Mouse (Mus musculus) midbrain, embryonic 11.5 days (tissue): ENCODE results near the gene Irf2bp2. TPM values are rescaled to one million over a fixed set of nuclear protein-coding genes. Genes with fewer than 3 reads are reported as not detected.

Experiments
- ATAC-seq: fragments of 200-750 bp; cut with Nextera tagmentation; 2 replicates; pipeline ENCODE4 v1.8.0; 2017; ENCODE audit warnings: moderate TSS enrichment, moderate library complexity; ENCODE audit not compliant: low FRiP score
- DNase-seq: peaks from one replicate; pipeline ENCODE4 v3.0.0; 2015; ENCODE audit warnings: low spot score; ENCODE audit errors: missing footprints
- H3K27ac ChIP-seq: fragments of 300-500 bp; sonication (generic); 2 replicates; pipeline ENCODE4 v1.5.1; 2014; ENCODE audit warnings: low read depth, low read length
- H3K27me3 ChIP-seq: fragments of 300-500 bp; sonication (generic); 2 replicates; pipeline ENCODE4 v1.6.1; 2014; ENCODE audit warnings: mild to moderate bottlenecking, low read length, moderate library complexity, mixed read lengths; ENCODE audit not compliant: control insufficient read depth, insufficient read depth
- H3K36me3 ChIP-seq: fragments of 300-500 bp; sonication (generic); 2 replicates; pipeline ENCODE4 v1.6.1; 2014; ENCODE audit warnings: mild to moderate bottlenecking, low read length, moderate library complexity, mixed read lengths; ENCODE audit not compliant: control insufficient read depth, insufficient read depth
- H3K4me1 ChIP-seq: fragments of 300-500 bp; sonication (generic); 2 replicates; pipeline ENCODE4 v1.6.1; 2014; ENCODE audit warnings: low read length; ENCODE audit not compliant: control insufficient read depth, insufficient read depth
- H3K4me2 ChIP-seq: fragments of 300-500 bp; sonication (generic); 2 replicates; pipeline ENCODE4 v1.6.1; 2014; ENCODE audit warnings: mild to moderate bottlenecking, moderate library complexity
- H3K4me3 ChIP-seq: fragments of 300-500 bp; sonication (generic); 2 replicates; pipeline ENCODE4 v1.5.1; 2014; ENCODE audit warnings: low read depth, low read length
- H3K9ac ChIP-seq: fragments of 300-500 bp; sonication (generic); 2 replicates; pipeline ENCODE4 v1.6.1; 2014; ENCODE audit warnings: low read length
- H3K9me3 ChIP-seq: fragments of 300-500 bp; sonication (generic); 2 replicates; pipeline ENCODE4 v1.6.1; 2016; ENCODE audit warnings: low read length; ENCODE audit not compliant: control insufficient read depth
- WGBS: fragments of 180-500 bp; shearing (Covaris S2); extraction: QIAGEN DNeasy Blood & Tissue Kit; methylation state at CpG from one replicate; pipeline ENCODE4 v1.1.7; 2014; 5-methylcytosine and 5-hydroxymethylcytosine counted together
- polyA plus RNA-seq: library from polyadenylated mRNA; unstranded; fragments of >200 nt; fragmentation: Nextera tagmentation; extraction: Ambion mirVana; gene quantifications from 2 replicates; pipeline ENCODE4 v1.2.1, GENCODE M21; 2014

Gene Irf2bp2
- polyA plus RNA-seq, 1 experiment from 2014 or later = 4.4 TPM

DNA sequence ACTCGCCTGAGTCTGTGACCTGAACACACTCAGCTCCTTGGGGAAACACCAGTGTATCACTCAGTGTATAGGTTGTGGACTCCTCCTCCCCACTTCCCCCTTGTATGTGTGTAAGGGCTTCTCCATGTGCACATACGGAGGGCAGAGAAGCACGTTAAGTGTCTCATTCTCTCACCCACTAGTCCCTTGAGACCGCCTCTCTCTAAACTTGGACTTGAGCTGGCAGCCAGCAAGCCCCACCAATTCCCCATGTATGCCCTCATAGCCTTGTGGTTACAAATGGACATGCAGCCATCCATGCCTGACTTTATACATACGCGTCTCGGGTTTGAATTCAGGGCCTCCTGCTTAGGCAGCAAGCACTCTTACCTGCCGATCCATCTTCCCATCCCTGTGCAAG, 16.9 kb downstream of the Irf2bp2 start:
- Histone ChIP-seq H3K27me3 (no peaks in the 10 kb centered on the region), H3K9ac (no peak overlapping the region), H3K4me2 (no peak overlapping the region), H3K36me3 (no peaks in the 10 kb centered on the region), H3K4me1 (no peaks in the 10 kb centered on the region), H3K27ac (no peak overlapping the region), H3K4me3 (no peak overlapping the region), H3K9me3 (no peaks in the 10 kb centered on the region)
- 96% methylated on average over 8 of the region's 8 CpGs for WGBS
- no peak for ATAC-seq
- DNase-seq = no peak

- no peak overlapping the region for H3K4me3 ChIP-seq
- no peaks in the 10 kb centered on the region for H3K27me3 ChIP-seq
- ATAC-seq (no peak), DNase-seq (no peak)
- no peak overlapping the region for H3K27ac ChIP-seq
- no peaks in the 10 kb centered on the region for H3K9me3 ChIP-seq
- H3K9ac ChIP-seq = no peak overlapping the region
- no peaks in the 10 kb centered on the region for H3K4me1 ChIP-seq
- H3K4me2 ChIP-seq = no peak overlapping the region
- H3K36me3 ChIP-seq = no peaks in the 10 kb centered on the region
Observed at GRCm38 (mm10) chr8:126576086-126576485, 17.7 kb downstream of the Irf2bp2 start.

DNA sequence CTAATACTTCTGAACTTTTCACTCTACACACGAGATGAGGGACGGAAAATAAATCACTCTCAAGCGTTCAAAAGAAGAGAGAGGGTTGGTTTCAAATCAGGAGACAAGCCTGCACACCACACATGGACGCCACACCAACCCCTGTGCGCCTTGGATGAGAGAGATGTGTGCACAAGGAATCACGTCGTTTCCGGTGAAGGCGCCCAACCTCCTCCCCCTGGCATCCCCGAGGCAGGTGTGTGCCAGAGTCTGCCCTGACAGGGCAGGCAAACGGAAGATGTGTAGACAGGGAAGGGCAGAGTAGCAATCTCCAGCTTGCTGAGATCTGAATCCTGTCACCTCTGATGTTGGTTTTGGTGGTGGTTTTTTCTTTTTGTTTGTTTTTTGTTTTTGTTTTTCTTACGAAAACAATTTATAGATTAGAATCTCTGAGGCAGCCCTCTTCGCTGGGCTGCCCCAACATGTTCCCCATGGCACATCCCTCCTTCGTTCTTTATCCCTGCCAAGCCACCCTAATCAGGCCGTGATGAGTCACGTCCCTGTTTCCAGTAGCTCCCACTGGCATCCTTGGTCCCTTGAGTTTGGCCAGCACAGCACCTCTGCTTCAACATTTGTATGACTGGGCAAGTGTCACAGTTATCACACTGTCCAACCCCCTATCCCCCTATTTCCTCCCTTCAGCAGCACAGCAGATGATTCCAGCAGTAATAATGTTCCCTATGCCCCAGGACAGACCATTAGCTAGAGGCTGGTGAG, 18.7 kb downstream of the Irf2bp2 start:
- WGBS = 92% methylated on average over 16 of the region's 16 CpGs

DNA sequence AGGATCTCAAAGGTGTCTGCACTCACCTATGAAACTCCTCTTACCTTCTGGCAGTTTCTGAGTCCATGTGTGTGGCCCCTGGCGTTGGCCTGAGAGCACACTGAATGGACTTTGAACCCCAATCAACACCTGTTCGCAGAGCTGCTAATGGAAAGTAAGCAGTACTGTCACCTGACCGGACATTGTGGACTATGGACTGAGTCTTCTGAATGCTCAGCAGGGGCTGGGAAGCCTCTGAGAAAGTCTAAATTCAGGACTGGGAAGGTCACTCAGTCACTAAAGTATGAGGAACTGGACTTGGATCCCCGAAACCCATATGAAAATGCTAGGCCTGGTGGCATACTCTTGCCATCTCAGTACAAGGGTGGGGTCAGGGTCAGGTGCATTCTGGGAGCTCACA, 19.9 kb downstream of the Irf2bp2 start:
- Histone ChIP-seq H3K4me1 (peaks cover 10% of the 10 kb centered on the region), H3K9ac (no peak overlapping the region), H3K27me3 (no peaks in the 10 kb centered on the region), H3K27ac (no peak overlapping the region), H3K4me3 (no peak overlapping the region), H3K4me2 (no peak overlapping the region), H3K36me3 (no peaks in the 10 kb centered on the region), H3K9me3 (no peaks in the 10 kb centered on the region)
- ATAC-seq (no peak), DNase-seq (no peak)
- WGBS = 93% methylated on average over 4 of the region's 4 CpGs

More for the DNA sequence above, 18.7 kb downstream of the Irf2bp2 start:
- H3K4me2 ChIP-seq = no peak overlapping the region
- no peak for DNase-seq
- ATAC-seq = no peak
- no peaks in the 10 kb centered on the region for H3K9me3 ChIP-seq
- no peak overlapping the region for H3K27ac ChIP-seq
- H3K9ac ChIP-seq = no peak overlapping the region
- peaks cover 4% of the 10 kb centered on the region for H3K4me1 ChIP-seq
- no peaks in the 10 kb centered on the region for H3K36me3 ChIP-seq
- H3K4me3 ChIP-seq = no peak overlapping the region
- H3K27me3 ChIP-seq = no peaks in the 10 kb centered on the region

GRCm38 (mm10) chr8:126573079-126573694, 20.6 kb downstream of the Irf2bp2 start:
- H3K27ac ChIP-seq = no peak overlapping the region
- WGBS = 91% methylated on average over 6 of the region's 6 CpGs

DNA sequence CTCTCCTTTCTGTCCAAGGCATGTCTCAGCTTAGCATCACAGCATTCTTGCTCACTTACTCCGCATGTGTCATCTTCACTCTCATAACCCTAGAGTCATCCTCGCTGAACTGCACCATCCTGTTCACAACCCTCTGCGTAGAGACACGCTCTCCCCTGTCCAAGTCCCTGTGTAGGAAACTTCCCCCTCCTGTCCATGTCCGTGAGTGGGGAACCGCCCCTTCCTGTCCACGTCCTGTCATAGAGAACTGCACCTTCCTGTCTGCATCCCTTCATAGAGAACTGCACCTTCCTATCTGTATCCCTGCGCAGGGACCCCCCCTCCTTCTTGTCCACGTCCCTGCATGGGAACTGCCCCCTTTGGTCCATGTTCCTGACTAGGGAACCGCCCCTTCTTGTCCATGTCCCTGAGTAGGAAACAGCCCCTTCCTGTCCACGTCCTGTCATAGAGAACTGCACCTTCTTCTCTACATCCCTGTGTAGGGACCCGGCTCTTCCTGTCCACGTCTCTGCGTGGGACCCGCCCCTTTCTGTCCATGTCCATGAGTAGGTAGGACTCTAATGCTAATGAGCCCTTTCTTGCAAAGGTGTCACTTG, 22.6 kb downstream of the Irf2bp2 start:
- H3K36me3 ChIP-seq = no peaks in the 10 kb centered on the region
- H3K4me3 ChIP-seq = no peak overlapping the region
- no peaks in the 10 kb centered on the region for H3K9me3 ChIP-seq
- H3K9ac ChIP-seq = no peak overlapping the region
- H3K4me1 ChIP-seq = peaks cover 21% of the 10 kb centered on the region
- H3K27ac ChIP-seq = no peak overlapping the region
- no peak for DNase-seq
- peak; percentile 6; the same call in 1 of the 2 replicates for ATAC-seq
- no peaks in the 10 kb centered on the region for H3K27me3 ChIP-seq
- H3K4me2 ChIP-seq = no peak overlapping the region
- WGBS = 93% methylated on average over 15 of the region's 15 CpGs

More at GRCm38 (mm10) chr8:126573079-126573694, 20.6 kb downstream of the Irf2bp2 start:
- DNase-seq (no peak), ATAC-seq (no peak)
- no peak overlapping the region for H3K4me2 ChIP-seq
- no peak overlapping the region for H3K9ac ChIP-seq
- H3K4me1 ChIP-seq = peaks cover 10% of the 10 kb centered on the region
- H3K27me3 ChIP-seq = no peaks in the 10 kb centered on the region
- H3K9me3 ChIP-seq = no peaks in the 10 kb centered on the region
- H3K36me3 ChIP-seq = no peaks in the 10 kb centered on the region
- no peak overlapping the region for H3K4me3 ChIP-seq

DNA sequence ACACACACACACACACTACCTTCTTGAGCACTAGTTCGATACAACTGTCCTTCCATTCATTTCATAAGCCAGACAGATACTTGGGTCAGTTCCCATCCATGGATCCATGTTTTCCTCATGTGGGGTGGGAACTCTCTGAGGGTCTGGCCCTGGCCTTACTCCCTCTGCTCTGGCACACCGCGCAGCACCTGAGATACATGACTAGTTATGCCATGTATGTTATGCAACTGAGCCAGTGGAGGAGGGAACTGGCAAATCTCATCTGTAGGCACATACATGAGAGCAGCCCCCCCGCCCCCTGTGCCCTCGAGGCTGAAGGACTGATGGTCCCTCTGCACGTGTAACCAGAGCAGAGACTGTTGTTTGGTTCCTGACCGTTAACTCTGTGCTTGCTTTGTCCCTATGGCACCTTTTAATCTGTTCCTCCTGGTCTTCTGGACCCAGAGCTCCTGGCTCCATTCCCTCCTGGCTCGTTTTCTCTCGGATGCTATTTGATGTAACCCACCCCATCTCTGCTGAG, 23.2 kb downstream of the Irf2bp2 start:
- 76% methylated on average over 9 of the region's 9 CpGs for WGBS
- Histone ChIP-seq H3K9me3 (no peaks in the 10 kb centered on the region), H3K36me3 (no peaks in the 10 kb centered on the region), H3K4me3 (no peak overlapping the region), H3K9ac (no peak overlapping the region), H3K27me3 (no peaks in the 10 kb centered on the region), H3K4me1 (peaks cover 25% of the 10 kb centered on the region), H3K27ac (no peak overlapping the region), H3K4me2 (no peak overlapping the region)
- ATAC-seq = no peak
- DNase-seq = no peak

DNA sequence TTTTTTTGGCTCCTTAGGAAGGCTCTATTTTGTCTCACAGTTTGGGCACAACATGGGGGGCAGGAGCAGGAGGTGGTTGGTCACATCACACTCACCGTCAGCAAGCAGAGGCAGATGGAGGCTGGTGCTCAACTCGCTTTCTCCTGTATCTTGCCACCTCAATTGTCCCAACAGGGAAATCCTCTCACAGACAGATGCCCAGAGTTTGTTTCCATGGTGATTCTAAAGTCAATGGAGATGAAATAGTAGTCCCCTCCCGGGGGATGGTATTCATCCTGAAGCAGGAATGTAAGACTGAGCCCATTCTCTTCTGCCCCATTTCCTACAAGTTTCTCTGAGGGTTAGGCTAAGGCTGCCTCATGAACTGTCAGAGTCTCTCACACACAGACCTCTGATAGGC, 23.7 kb downstream of the Irf2bp2 start:
- H3K4me3 ChIP-seq = no peak overlapping the region
- DNase-seq (no peak), ATAC-seq (peak; percentile 39; the same call in 1 of the 2 replicates)
- H3K9ac ChIP-seq = no peak overlapping the region
- peak overlapping the region; percentile 21; the same call in 1 of the 2 replicates for H3K27ac ChIP-seq
- no peak overlapping the region for H3K4me2 ChIP-seq
- H3K27me3 ChIP-seq = no peaks in the 10 kb centered on the region
- no peaks in the 10 kb centered on the region for H3K36me3 ChIP-seq
- peaks cover 25% of the 10 kb centered on the region for H3K4me1 ChIP-seq
- H3K9me3 ChIP-seq = no peaks in the 10 kb centered on the region
- WGBS = 16% methylated on average over 3 of the region's 3 CpGs

DNA sequence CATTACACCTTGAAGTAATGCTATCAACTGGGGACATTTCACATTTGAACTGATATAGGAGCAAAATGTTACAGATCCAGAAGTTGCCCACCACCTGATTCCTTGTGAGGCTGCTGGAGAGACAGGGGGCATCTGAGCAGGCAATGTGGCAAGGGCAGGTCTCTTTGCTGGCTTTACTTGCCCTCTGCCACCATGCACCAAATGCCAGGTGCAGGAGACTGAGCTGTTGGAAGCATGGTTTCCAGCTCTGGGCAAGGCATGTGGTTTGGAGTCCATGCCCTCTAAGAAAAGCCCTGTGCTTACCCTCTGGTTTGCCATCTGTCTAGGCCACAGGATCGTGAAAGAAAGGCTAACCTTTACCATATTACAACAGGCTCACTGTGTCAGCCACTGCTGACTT, 24.1 kb downstream of the Irf2bp2 start:
- H3K36me3 ChIP-seq = no peaks in the 10 kb centered on the region
- ATAC-seq (no peak), DNase-seq (no peak)
- H3K4me1 ChIP-seq = peaks cover 25% of the 10 kb centered on the region
- peak overlapping the region; percentile 21; the same call in 1 of the 2 replicates for H3K27ac ChIP-seq
- 65% methylated on average over 1 of the region's 1 CpGs for WGBS
- no peaks in the 10 kb centered on the region for H3K9me3 ChIP-seq
- H3K9ac ChIP-seq = no peak overlapping the region
- H3K4me3 ChIP-seq = no peak overlapping the region
- H3K4me2 ChIP-seq = no peak overlapping the region
- H3K27me3 ChIP-seq = no peaks in the 10 kb centered on the region
